ENCODE assay signal across 9 mouse cellular contexts in genomic region chr5:137304816-137305215, GRCm38 (mm10). TPM values are rescaled to one million over a fixed set of nuclear protein-coding genes. Genes with fewer than 3 reads are reported as not detected.
DNase-seq lines count a peak whose midpoint lies in the region; ATAC-seq and TF ChIP-seq lines count a peak whose summit lies in the region.
"Had no signal": no experiment of that assay in that cellular context is flagged by ENCODE, and none has a peak within 500 bp of the region (broad histone marks: within the 10 kb centered on the region; RNA-seq: fewer than 3 reads in every experiment).

No protein-coding gene starts in this region.

- no peaks in the 10 kb centered on the region for H3K9me3 ChIP-seq in heart, embryonic 14.5 days (ENCODE audit: control insufficient read depth, low read length)
- H3K9me3 ChIP-seq in G1E (replicated peaks), result peaks cover 8% of the 10 kb centered on the region
- no peaks in the 10 kb centered on the region for H3K9me3 ChIP-seq in hindbrain, embryonic 15.5 days
- H3K9me3 ChIP-seq in midbrain, embryonic 14.5 days (ENCODE audit: control insufficient read depth, low read length), result no peaks in the 10 kb centered on the region

- ATAC-seq in heart, embryonic 14.5 days (ENCODE audit: insufficient number of reproducible peaks, insufficient read depth, low FRiP score, low read depth), result no peak
- no peak for ATAC-seq in G1E (ENCODE audit: extremely low read depth, insufficient number of reproducible peaks, low FRiP score, poor library complexity, severe bottlenecking)
- ATAC-seq in hindbrain, embryonic 15.5 days (ENCODE audit: low FRiP score, low read depth), result no peak
- ATAC-seq in midbrain, embryonic 14.5 days (ENCODE audit: low FRiP score, low TSS enrichment), result no peak

- 69% methylated on average over 4 of the region's 4 CpGs for WGBS in heart, embryonic 14.5 days
- WGBS in hindbrain, embryonic 15.5 days, result 47% methylated on average over 4 of the region's 4 CpGs
- 79% methylated on average over 4 of the region's 4 CpGs for WGBS in midbrain, embryonic 14.5 days

- no peak for DNase-seq in heart, postnatal 4 days
- DNase-seq in G1E (ENCODE audit: low spot score), result no peak
- DNase-seq in midbrain, embryonic 14.5 days, result no peak
- DNase-seq in adrenal gland, postnatal 25 days, result no peak
- no peak for DNase-seq in cerebellum, postnatal 25 days
- DNase-seq in layer of hippocampus, adult 9-10 months (ENCODE audit: low spot score), result no peak
- DNase-seq: layer of hippocampus, adult 9-11 months had no signal

- H3K27ac ChIP-seq in heart, embryonic 14.5 days (replicated peaks in 1 of 2; ENCODE audit: control insufficient read depth in 1 of 2, insufficient read depth in 1 of 2, low read depth in 2 of 2, low read length in 2 of 2), result no peak overlapping the region
- H3K27ac ChIP-seq in hindbrain, embryonic 15.5 days (replicated peaks), result no peak overlapping the region
- H3K27ac ChIP-seq in midbrain, embryonic 14.5 days (replicated peaks; ENCODE audit: low read depth, low read length), result no peak overlapping the region

- H3K4me1 ChIP-seq in heart, embryonic 14.5 days (ENCODE audit: control insufficient read depth in 2 of 2, insufficient read depth in 2 of 2, low read length in 2 of 2), result peaks cover 4 to 43% of the 10 kb centered on the region in 2 experiments
- H3K4me1 ChIP-seq in G1E (ENCODE audit: insufficient read depth, low read depth, low read length), result peaks cover 70% of the 10 kb centered on the region
- H3K4me1 ChIP-seq in hindbrain, embryonic 15.5 days (replicated peaks), result peaks cover 41% of the 10 kb centered on the region
- H3K4me1 ChIP-seq in midbrain, embryonic 14.5 days (ENCODE audit: control insufficient read depth, insufficient read depth, low read length), result peaks cover 20% of the 10 kb centered on the region

- TF ChIP-seq CTCF in G1E (IDR thresholded peaks at IDR 0.05; ENCODE audit: low read depth, low read length), result no peak

- H3K4me3 ChIP-seq in heart, embryonic 14.5 days (ENCODE audit: control insufficient read depth in 1 of 2, insufficient read depth in 1 of 2, low read depth in 1 of 2, low read length in 2 of 2), result no peak overlapping the region
- H3K4me3 ChIP-seq in G1E (ENCODE audit: low read depth, low read length), result peak overlapping the region; percentile 7; the same call in 1 of the 2 replicates
- peak overlapping the region; percentile 98 for H3K4me3 ChIP-seq in hindbrain, embryonic 15.5 days
- H3K4me3 ChIP-seq in midbrain, embryonic 14.5 days (replicated peaks; ENCODE audit: low read depth, low read length), result no peak overlapping the region

- no peaks in the 10 kb centered on the region for H3K27me3 ChIP-seq in heart, embryonic 14.5 days (ENCODE audit: control insufficient read depth, insufficient read depth, low read length)
- no peaks in the 10 kb centered on the region for H3K27me3 ChIP-seq in G1E (ENCODE audit: insufficient read depth, low read length)
- no peaks in the 10 kb centered on the region for H3K27me3 ChIP-seq in hindbrain, embryonic 15.5 days
- no peaks in the 10 kb centered on the region for H3K27me3 ChIP-seq in midbrain, embryonic 14.5 days (ENCODE audit: control insufficient read depth, insufficient read depth, low read length)

- peaks cover 71% of the 10 kb centered on the region for H3K36me3 ChIP-seq in heart, embryonic 14.5 days (ENCODE audit: control insufficient read depth, insufficient read depth, low read length)
- H3K36me3 ChIP-seq in G1E (replicated peaks), result peaks cover 76% of the 10 kb centered on the region
- H3K36me3 ChIP-seq in hindbrain, embryonic 15.5 days, result peaks cover 43% of the 10 kb centered on the region
- peaks cover 51% of the 10 kb centered on the region for H3K36me3 ChIP-seq in midbrain, embryonic 14.5 days (ENCODE audit: control insufficient read depth, insufficient read depth, low read length)

- 0 out of 2 replicates have a peak overlapping the region, but pooled peaks have one; percentile 38 for H3K9ac ChIP-seq in heart, embryonic 14.5 days (ENCODE audit: low read length)
- H3K9ac ChIP-seq in hindbrain, embryonic 15.5 days, result peak overlapping the region; percentile 99
- H3K9ac ChIP-seq in midbrain, embryonic 14.5 days (replicated peaks; ENCODE audit: low read length), result peak overlapping the region; percentile 2

- H3K4me2 ChIP-seq in heart, embryonic 14.5 days (ENCODE audit: low read length), result peak overlapping the region; percentile 77; the same call in 1 of the 2 replicates
- H3K4me2 ChIP-seq in hindbrain, embryonic 15.5 days, result peak overlapping the region; percentile 81
- peak overlapping the region; percentile 89 for H3K4me2 ChIP-seq in midbrain, embryonic 14.5 days (ENCODE audit: low read length)

RNA-seq across cellular contexts. Expression of gene Srrt, which starts 2.7 kb away (rescaled TPM):
- 58.6 and 69.9 TPM in 2 replicates for polyA plus RNA-seq in heart, embryonic 14.5 days (2014; fragmentation: Nextera tagmentation; extraction: Ambion mirVana)
- total RNA-seq in heart, postnatal 4 days (2021), result 100 to 1,000 TPM; 108 to 119 TPM
- total RNA-seq in G1E (2014; fragmentation: Nextera tagmentation), result 167 and 243 TPM in 2 replicates
- total RNA-seq in G1E (2017), result 185 and 189 TPM in 2 replicates
- 329 and 331 TPM in 2 replicates for polyA plus RNA-seq in G1E (2012)
- 100 and 103 TPM in 2 replicates for polyA plus RNA-seq in hindbrain, embryonic 15.5 days (2015; fragmentation: Nextera tagmentation; extraction: Ambion mirVana)
- 82.0 and 95.9 TPM in 2 replicates for polyA plus RNA-seq in midbrain, embryonic 14.5 days (2014; fragmentation: Nextera tagmentation; extraction: Ambion mirVana)
- 164 and 195 TPM in 2 replicates for total RNA-seq in adrenal gland, postnatal 25 days (2021)

RNA-seq across cellular contexts. Expression of gene Trip6, which starts 9.4 kb away (rescaled TPM):
- polyA plus RNA-seq in heart, embryonic 14.5 days (2014; fragmentation: Nextera tagmentation; extraction: Ambion mirVana), result 32.3 and 38.9 TPM in 2 replicates
- total RNA-seq in heart, postnatal 4 days (2021), result 10 to 100 TPM; 32.5 to 36.0 TPM
- total RNA-seq in G1E (2014; fragmentation: Nextera tagmentation) (21.7 and 25.5 TPM in 2 replicates), G1E (2017) (4.6 and 8.8 TPM in 2 replicates)
- 57.8 and 77.7 TPM in 2 replicates for polyA plus RNA-seq in G1E (2012)
- polyA plus RNA-seq in hindbrain, embryonic 15.5 days (2015; fragmentation: Nextera tagmentation; extraction: Ambion mirVana), result 17.3 TPM in 2 replicates
- polyA plus RNA-seq in midbrain, embryonic 14.5 days (2014; fragmentation: Nextera tagmentation; extraction: Ambion mirVana), result 12.0 and 12.9 TPM in 2 replicates
- total RNA-seq in adrenal gland, postnatal 25 days (2021), result 32.3 and 40.8 TPM in 2 replicates

RNA-seq across cellular contexts. Expression of gene Ufsp1, which starts 10.4 kb away (rescaled TPM):
- 7.1 and 7.4 TPM in 2 replicates for polyA plus RNA-seq in heart, embryonic 14.5 days (2014; fragmentation: Nextera tagmentation; extraction: Ambion mirVana)
- total RNA-seq in heart, postnatal 4 days (2021), result 1 to 10 TPM; 7.5 to 8.0 TPM
- total RNA-seq in G1E (2014; fragmentation: Nextera tagmentation) (17.9 and 24.7 TPM in 2 replicates), G1E (2017) (11.7 and 13.8 TPM in 2 replicates)
- polyA plus RNA-seq in G1E (2012), result 29.7 and 29.9 TPM in 2 replicates
- 20.1 and 24.0 TPM in 2 replicates for polyA plus RNA-seq in hindbrain, embryonic 15.5 days (2015; fragmentation: Nextera tagmentation; extraction: Ambion mirVana)
- polyA plus RNA-seq in midbrain, embryonic 14.5 days (2014; fragmentation: Nextera tagmentation; extraction: Ambion mirVana), result 13.7 and 18.3 TPM in 2 replicates
- total RNA-seq in adrenal gland, postnatal 25 days (2021), result 9.6 and 12.1 TPM in 2 replicates

RNA-seq across cellular contexts. Expression of gene Ache, which starts 17.5 kb away (rescaled TPM):
- polyA plus RNA-seq in heart, embryonic 14.5 days (2014; fragmentation: Nextera tagmentation; extraction: Ambion mirVana), result 11.2 and 12.5 TPM in 2 replicates
- total RNA-seq in heart, postnatal 4 days (2021), result 1 to 10 TPM; 3.9 to 4.3 TPM
- total RNA-seq in G1E (2014; fragmentation: Nextera tagmentation) (62.7 and 168 TPM in 2 replicates), G1E (2017) (7.4 and 7.8 TPM in 2 replicates)
- 36.5 and 46.4 TPM in 2 replicates for polyA plus RNA-seq in G1E (2012)
- 68.4 and 69.9 TPM in 2 replicates for polyA plus RNA-seq in hindbrain, embryonic 15.5 days (2015; fragmentation: Nextera tagmentation; extraction: Ambion mirVana)
- polyA plus RNA-seq in midbrain, embryonic 14.5 days (2014; fragmentation: Nextera tagmentation; extraction: Ambion mirVana), result 22.2 and 35.7 TPM in 2 replicates
- 6.7 and 10.9 TPM in 2 replicates for total RNA-seq in adrenal gland, postnatal 25 days (2021)

RNA-seq across cellular contexts. Expression of gene Slc12a9, which starts 28.6 kb away (rescaled TPM):
- 5.3 and 5.7 TPM in 2 replicates for polyA plus RNA-seq in heart, embryonic 14.5 days (2014; fragmentation: Nextera tagmentation; extraction: Ambion mirVana)
- total RNA-seq in heart, postnatal 4 days (2021), result 1 to 10 TPM; 5.0 to 5.5 TPM
- 5.9 and 8.1 TPM in 2 replicates for total RNA-seq in G1E (2014; fragmentation: Nextera tagmentation)
- total RNA-seq in G1E (2017), result 2.3 and 3.1 TPM in 2 replicates
- 4.1 and 5.3 TPM in 2 replicates for polyA plus RNA-seq in G1E (2012)
- 24.6 and 26.8 TPM in 2 replicates for polyA plus RNA-seq in hindbrain, embryonic 15.5 days (2015; fragmentation: Nextera tagmentation; extraction: Ambion mirVana)
- 17.1 and 18.6 TPM in 2 replicates for polyA plus RNA-seq in midbrain, embryonic 14.5 days (2014; fragmentation: Nextera tagmentation; extraction: Ambion mirVana)
- 9.2 and 17.7 TPM in 2 replicates for total RNA-seq in adrenal gland, postnatal 25 days (2021)

Comparison
In these comparisons a context has a peak if more than half of its experiments do, and no peak if none do; other contexts are left out.
1. H3K4me3 ChIP-seq: peak in G1E (single experiment) and hindbrain, embryonic 15.5 days (single experiment); none in heart, embryonic 14.5 days (0 of 2) and midbrain, embryonic 14.5 days (single experiment).
2. H3K9ac ChIP-seq: peak in every context shown above with its lines; median percentile 99 in hindbrain, embryonic 15.5 days; 38 in heart, embryonic 14.5 days; 2 in midbrain, embryonic 14.5 days.
3. Peak in every context shown above with its lines, with median percentiles within 50 percentile points of each other: H3K4me2 ChIP-seq.